Mouse (Mus musculus) spleen, postnatal 10 days (tissue): Measurements from ENCODE around the gene Axin2.

Source experiments
- DNase-seq, 2 experiments: peaks; one replicate each; pipeline ENCODE4 v3.0.0; 2021 to 2022; ENCODE audit warnings: low spot score in 2 of 2

Gene Axin2

DNA sequence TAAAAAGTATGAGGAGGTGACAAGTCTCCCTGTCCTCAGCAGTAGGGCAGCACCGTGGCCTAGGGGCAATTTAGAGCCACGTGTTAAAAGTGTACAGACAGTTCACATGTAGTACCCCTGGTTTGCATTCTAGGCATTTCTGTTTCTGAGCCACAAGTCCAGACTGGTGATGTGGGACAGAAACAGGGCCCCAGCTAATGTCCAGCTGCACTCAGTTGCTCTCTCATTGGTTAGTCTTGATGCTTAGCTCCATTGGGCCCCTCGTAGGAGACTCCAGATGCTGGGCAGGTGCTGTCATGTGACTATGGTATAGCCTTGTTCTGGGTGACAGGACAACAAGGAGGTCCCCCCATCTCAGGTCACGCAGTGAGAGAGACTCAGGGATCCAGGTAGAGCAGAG lies 9.0 kb downstream of the Axin2 start:
- DNase-seq, result no peak

DNA sequence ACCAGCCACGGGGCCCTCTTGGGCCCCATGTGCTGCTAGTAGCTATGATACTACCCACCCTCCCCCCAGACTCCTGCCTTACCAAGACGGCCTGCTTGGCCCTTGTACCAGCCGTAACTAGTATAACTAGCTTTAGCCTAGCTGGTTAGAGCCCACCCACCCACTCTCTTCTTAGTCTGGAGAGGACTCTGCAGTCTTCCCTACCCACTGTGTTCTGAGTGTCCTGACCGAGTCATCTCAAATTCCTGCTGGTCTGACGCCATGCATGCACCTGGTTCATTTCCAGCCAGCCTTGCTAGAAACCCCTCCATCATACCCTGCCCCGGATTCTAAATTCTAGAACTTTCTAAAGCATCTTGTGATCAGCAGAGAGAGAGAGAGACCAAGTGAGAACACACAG lies 9.6 kb downstream of the Axin2 start:
- no peak for DNase-seq

DNA sequence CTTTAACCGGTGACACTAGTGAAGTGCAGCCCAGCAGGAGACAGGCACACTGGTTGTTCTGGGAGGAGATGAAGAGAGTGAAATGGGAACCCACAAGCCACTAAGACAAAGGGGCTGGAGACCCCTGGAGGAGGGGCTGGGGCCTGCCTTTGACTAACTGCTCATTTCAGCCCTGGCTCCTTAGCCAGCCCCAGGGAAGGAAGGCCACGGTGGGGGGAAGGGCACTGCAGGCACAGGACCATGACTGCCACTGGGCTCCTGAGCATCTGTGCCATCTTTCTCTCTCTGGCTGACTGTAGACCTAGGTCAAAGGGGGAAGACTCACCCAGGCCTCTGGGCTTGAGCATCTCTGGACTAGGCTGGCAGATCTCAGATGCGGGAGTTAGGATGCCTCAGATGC lies 10.5 kb downstream of the Axin2 start:
- DNase-seq, result no peak

DNA sequence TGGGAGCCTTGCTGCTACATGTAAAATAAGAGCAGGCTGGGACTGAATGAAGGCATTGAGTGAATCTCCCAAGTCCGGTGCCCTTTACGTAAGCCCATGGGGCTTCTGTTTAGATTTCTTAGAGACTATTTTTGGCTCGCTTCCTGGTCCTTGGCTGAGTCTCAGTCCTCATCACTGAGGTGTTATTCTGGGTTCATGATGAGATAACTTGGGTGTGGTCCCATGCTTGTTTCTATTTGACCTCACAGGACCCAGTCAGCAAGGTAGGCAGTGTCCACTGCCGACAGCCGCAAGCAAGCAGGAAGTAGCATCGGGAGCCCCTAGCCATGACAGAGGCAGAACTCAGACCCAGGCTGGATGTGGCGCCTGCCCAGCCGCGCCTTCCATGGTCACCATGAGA lies 13.7 kb downstream of the Axin2 start:
- no peak for DNase-seq

DNA sequence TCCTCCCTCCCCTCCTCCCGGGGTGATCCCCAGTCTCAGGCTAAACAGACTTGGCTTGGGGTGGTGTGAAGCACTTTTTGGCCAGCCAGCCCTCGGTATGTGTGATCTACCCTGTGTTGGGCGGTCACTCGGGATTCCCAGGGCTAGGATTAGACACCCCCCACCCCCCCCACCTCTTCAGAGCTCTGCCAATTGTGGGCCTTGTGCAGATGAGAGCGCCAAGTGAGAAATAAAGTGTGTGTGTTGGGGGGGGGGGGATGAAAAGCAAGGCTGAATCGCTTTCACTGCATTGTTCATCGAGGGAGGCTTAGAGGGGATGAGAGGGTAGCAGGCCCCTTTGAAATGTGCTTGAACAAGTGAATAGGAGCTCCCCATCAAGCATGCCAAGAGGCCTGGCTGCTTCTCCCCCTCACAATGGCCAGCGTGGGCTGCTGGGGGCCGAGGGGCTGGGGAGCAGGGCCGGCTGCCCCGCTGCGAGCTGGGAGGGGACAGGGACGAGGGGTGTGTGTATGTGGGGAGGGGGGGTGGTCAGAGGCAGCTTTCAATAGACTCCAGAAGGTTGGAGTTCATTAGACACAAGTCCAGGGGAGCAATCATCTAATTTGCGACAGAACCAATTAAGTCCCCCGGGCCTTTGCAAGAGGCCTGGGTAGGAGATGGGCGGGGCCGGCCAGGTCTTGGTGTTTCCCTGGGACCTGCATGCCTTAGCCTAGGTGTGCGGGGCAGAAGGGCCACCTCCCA lies 15.1 kb downstream of the Axin2 start:
- no peak for DNase-seq

DNA sequence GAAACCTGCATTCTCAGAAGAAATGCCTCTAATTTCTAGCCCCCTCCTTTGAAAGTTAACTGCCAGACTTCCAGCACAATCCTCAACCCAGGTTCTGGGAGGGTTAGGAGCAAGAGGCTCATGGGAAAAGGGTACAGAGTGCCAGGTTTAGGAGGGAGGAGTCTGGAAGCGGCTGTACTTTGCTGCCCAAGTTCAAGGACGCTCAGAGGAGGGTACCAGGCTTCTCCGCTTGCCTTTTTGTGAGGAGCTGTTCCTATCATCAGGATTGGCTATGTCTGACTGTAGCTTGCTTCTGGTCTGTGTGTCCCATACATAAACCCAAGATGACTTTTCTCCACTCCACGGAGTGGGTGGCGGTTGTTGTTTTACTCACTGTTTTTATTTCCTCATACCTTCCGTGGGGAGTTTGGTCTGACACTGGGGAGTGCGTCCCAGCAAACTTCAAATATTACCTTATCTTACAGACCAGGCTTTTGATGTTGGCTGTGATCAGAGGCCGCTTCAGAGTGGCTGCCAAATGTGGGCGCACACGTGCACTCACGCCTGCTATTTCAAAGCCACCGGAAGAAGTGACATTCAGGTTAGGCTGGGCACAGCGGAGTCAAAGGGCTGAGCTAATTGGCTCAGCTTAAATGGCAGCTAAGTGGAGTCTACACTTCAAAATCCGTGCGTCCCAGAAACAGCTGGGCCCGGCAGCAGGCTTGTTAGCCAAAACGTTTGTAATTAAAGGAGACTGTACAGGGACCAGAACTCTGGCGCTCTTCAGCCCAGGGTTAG lies 16.1 kb downstream of the Axin2 start:
- no peak for DNase-seq

DNA sequence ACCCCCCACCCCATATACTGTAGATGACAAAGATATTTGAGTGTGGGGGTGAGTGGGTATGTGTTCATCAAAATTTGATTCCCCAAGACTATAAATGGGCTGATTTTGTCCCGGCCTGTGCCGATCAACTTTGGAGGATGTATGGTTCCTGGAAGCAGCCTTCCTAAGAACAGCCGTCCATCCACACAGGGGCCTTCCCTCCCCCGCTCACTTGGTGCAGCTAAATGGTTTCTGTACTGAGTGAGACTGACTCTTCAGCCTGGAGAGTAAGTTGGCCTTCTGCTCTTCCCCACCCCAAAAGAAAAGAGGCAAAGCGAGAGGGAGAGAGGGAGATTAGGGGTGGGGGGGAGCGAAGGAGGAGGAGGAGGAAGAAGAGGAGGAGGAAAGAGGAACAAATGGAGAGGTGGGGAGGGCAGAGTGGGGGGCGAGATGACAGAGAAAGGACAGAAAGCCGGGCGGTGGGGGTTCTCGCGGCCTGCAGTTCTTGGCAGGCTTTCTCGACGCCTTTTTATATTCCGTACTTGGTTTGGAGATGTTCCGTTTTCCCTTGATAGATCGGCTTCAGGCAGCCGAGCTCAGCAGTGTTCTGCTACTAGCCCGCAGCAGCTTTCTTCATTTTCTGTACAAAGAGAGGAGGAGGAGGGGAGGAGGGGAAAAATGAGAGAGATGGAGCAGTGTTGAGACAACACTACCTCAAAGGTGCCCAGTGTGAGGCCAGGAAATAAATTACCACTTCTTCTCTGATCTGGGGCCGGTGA lies 20.7 kb downstream of the Axin2 start:
- no peak for DNase-seq

DNA sequence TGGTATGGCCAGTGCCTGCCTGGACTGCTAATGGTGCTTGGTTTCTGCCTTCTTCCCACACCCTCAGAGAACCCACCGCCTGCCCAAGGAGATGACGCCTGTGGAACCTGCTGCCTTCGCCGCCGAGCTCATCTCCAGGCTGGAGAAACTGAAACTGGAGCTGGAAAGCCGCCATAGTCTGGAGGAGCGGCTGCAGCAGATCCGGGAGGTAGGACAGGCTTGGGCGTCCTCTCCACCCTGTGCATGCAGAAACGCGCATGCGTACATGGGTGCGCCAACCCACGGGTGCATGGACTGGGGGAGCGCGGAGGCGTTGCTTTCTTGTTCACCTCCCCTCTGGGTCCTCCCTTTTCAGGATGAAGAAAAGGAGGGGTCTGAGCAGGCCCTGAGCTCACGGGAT lies 21.7 kb downstream of the Axin2 start:
- no peak for DNase-seq

DNA sequence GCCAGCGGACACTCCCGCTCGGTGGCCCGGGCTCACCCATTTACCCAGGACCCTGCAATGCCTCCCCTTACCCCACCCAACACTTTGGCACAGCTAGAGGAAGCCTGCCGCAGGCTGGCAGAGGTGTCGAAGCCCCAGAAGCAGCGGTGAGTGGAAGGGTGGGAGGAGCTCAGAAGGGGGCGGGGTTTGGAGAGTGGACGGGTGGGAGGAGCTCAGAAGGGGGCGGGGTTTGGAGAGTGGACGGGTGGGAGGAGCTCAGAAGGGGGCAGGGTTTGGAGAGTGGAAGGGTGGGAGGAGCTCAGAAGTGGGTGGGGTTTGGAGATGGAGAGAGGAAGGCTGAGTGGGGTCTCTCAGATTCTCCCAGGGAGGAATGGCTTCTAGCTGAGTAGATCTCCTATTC lies 23.6 kb downstream of the Axin2 start:
- no peak for DNase-seq

DNA sequence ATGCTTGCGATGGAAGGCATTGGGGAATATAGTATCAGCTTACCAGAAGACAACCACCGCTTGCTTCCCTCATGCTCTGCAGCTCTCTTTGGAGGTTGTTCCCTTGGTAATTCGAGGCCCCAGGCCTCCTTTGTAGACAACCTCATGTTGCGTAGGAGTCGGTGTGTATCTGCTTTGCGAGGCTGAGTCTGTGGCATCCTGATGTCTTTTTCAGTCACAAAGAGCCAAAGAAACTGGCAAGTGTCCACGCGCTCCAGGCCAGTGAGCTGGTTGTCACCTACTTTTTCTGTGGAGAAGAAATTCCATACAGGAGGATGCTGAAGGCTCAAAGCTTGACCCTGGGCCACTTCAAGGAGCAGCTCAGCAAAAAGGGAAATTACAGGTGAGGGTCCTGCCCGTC lies 25.5 kb downstream of the Axin2 start:
- no peak for DNase-seq

DNA sequence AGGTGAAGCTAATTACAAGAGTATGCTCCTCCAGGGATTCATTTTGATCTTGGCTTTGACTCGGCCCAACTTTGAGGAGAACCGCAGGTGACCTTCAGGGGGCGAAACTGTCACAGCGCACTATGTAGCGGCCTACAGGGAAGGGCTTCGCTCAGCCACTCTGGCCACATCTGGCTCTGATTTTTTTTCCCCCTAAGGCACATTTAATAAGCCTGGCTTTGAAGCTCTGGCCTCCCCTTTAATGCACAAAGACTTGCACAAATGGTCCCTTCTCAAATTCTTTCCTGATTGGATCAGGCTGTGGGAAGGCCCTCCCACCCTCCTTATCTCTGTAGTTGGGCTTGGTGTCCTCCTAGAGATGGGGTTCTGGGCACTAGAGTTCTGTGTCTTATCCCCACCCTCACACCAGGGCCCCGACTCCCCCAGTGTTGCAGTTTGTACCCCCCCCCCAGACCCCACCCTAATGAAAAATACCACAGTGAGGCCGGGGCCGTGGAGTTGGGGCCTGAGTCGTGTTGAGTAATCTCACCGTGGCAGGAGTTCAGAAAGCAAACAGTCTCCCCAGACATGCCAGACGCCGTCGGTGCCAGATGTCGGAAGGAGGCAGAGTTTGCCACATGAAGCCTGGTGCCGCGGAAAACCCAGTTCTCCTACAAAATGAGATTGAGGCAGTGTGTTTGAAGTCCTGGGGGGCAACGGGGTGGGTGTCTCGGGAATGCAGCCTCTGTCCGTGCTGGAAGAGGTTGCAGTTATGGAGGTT lies 27.5 kb downstream of the Axin2 start:
- no peak for DNase-seq

DNA sequence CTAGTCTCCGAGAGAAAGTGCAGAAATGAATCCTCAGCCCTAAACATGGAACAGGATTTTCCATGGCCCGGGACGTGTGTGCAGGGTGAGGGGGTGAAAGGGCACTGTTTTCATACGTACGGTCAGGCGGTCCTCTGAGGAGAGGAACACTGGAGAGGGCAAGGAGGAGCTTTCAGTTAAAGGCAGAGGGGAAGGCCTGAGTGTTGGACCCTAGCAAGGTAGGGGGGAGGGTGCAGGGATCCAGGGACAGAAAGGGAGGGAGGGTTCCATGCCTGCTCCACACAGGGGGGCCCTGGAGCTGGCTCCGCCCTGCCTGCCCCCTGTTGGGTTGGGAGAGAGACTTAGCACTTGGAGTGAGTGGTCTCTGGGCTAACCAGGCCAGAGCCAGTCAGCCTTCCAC lies 28.4 kb downstream of the Axin2 start:
- DNase-seq, result no peak

DNA sequence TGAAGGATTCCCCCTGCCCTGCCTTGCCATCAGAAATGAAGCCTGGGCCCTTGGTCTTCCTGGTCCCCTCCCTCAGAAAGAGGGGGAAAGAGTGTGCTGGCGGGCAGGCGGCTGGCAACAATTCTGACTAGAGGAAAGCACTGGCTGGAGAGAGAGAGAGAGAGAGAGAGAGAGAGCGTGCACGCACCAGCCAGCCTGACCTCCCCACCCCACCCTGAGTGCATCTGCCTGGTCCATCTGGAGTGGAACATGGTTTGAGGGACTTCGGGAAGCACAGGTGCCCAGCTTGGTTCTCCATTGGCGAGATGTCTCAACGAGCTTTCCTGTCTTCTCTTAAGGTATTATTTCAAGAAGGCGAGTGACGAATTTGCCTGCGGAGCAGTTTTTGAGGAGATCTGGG lies 28.8 kb downstream of the Axin2 start:
- DNase-seq, result no peak

DNA sequence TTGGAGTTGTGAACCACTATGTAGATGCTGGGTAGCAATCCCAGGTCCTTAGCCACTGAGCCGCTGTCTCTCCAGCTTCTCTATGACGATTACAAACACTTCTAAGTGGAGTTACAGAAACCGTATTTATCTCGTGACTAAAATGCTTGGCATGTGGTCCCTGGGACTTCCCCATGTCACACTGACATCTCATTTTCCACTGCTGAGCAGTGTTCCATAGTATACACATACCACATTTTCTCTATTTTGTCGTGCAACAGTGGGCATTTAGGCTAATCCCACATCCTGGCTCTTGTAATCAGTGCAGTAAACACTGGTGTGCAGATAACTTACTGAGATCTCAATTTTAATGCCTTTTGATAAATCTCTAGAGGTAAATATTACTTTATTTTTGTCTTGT lies 32.2 kb downstream of the Axin2 start:
- no peak for DNase-seq

DNA sequence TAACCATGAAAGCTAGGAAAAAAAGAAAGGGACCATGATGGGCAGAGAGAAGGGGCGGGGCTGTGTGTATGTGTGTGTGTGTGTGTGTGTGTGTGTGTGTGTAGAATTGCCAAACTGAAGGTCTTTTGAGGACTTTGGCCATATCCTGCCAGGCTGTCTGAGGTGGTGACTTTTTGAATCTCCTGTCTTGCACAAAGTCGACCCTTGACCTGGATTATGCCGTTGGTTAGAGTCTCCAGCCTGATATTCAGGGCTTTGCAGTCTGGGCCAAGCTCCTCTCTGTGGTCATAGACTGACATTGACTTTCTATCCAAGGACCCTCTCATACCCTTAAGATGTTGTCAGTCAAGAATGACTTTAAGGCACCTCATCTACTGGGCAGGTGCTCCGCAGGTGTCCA lies 35.8 kb downstream of the Axin2 start:
- no peak for DNase-seq

DNA sequence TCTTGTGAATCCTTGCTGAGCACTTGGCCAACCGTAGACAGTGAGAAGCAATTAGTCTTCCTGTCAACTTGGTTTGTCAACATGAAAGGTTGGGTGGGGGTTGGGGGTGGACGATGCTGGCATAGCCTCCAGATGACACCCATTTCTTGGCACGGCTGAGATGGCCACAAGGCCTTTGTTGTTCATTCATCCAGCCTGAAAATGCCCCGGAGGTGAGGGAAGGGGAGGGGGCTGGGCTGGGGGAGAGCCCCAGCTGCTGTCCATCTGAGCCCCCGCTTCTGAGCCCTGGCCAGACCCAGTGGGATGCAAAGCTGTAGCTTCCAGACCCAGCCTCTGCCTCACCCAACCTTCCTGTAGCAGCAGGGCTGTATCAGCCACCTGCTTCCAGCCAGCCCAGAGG lies 38.2 kb downstream of the Axin2 start:
- no peak for DNase-seq

DNA sequence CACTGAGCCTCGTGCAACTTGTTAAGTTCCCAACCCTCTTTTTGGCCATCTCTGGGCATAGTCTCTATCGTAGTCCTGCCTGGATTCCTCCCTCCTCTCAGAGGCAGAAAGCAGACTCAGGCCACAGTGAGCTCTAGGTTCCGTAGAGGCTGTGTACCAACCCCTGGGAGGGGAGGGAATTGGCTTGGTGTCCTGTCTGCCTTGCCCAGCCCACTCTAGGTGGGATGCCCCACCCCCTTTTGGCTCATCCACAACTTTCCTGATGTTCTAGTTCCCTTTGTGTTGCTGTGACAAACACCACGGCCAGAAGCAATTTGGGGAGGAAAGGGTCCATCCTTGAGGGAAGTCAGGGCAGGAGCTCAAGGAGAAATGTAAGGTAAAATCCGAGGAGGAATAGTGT lies 39.0 kb downstream of the Axin2 start:
- no peak for DNase-seq

DNA sequence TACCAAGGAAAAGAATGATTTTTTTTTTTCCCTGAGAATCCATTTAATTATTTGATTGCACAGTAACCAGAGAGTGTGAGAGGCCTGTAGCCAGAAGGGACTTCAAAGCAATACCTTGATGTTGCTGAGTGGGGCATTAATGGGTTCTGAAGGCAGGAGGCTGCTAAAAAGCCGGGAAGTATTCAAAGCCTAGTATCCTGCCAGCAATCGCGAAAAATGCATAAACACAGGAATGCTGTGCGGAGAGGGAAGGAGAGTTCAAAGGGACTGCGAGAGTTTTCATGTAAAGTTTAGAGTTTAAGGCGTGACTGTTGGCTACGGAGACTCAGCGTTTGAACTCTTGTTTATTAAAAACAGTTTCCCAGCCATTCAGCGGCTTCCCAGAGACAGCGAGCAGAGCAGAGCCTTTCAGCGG lies 41.5 kb downstream of the Axin2 start:
- DNase-seq, result no peak

DNA sequence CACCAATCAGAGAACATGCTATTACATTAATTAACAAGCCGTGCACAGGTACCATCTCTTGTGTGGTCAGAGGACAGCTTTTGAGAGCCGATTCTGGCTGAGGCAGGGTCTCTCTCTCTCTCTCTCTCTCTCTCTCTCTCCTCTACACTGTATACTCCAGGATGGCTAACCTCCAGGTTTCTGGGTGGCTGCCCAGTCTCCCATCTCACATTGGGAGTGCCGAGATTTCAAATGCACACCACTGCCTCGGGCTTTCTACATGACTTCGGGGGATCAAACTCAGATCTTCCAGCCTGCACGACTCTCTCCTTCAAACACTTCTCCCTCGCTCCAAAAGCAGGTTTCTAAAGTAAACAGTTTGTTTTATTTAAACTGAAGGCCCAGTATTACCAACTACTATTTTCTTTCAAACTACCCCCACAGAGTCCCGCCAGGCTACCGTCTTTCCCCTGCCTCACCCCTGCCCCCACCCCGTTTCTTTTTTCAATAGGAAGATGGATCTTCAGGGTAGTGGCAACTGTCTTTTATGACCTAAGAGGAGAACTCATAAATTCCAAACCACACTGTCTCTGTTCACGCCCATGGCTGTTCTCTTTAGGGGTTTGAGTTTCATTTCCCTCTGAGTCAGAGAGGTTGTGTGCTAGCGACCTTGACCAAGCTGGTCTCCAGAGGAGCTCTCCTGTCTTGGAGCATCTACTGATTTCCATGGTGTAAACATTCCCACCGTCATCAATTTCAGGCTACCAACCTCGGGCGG lies 43.5 kb downstream of the Axin2 start:
- DNase-seq, result no peak

DNA sequence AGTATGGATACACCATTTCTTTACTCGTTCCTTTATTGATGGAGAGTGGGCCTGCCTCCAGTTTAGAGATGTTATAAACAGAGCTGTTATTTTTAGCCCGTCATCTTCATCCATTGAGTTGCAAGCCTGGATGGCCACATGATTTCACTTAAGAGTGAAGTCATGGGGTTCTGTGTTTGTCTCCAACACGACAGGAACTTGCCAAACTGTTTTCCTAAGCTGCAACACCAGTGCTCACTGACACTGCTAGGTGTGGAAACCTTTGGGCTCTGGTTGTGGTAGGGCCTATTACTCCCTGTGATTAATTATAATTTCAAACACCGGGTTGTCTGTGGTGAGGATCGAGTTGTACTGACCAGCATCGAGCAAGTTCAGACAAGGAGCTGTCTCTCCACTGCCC lies 45.6 kb downstream of the Axin2 start:
- no peak for DNase-seq

DNA sequence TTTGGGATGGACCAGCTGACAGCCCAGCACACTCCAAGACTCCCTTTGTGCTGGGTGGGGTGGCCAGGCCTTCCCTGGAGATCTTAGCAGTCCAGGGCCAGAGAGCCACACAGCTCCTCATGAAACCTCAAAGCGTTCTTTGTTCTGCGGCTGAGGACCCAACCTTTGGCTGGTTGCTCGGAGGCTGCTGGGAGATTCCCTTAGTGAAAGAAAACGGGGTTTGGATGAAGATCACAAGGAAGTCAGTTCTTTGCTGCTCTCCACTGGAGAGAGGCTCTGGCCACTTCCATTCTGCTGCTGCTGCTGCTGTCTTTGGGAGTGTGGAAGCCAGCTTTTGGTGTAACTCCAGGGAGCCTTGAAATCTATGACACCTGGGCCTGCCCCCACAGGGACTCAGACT lies 53.3 kb downstream of the Axin2 start:
- no peak for DNase-seq
